Mouse (Mus musculus): ENCODE data around the gene Zcchc4. TPM values are rescaled to one million over a fixed set of nuclear protein-coding genes. Genes with fewer than 3 reads are reported as not detected.
A peak's percentile ranks its signal among the peaks of the same experiment; 100 is the strongest.

The Zcchc4 gene
- total RNA-seq, 2 experiments from 2014 or later: 8.5 to 11.3 TPM

- DNase-seq (ENCODE audit: low spot score in 2 of 2): no peak
Observed at GRCm38 (mm10) chr5:52786556-52787322, 11.5 kb downstream of the Zcchc4 start.

- DNase-seq (ENCODE audit: low spot score in 2 of 2): no peak
Observed at GRCm38 (mm10) chr5:52793230-52793629, 18.0 kb downstream of the Zcchc4 start.

- no peak for DNase-seq (ENCODE audit: low spot score in 2 of 2)
Observed at GRCm38 (mm10) chr5:52794109-52794508, 18.9 kb downstream of the Zcchc4 start.

- DNase-seq (ENCODE audit: low spot score in 2 of 2): no peak
Observed at GRCm38 (mm10) chr5:52799274-52799985, 24.2 kb downstream of the Zcchc4 start.

GRCm38 (mm10) chr5:52805801-52806200 lies 30.6 kb downstream of the Zcchc4 start:
- no peak for DNase-seq (ENCODE audit: low spot score in 2 of 2)

- no peak for DNase-seq (ENCODE audit: low spot score in 2 of 2)
Observed at GRCm38 (mm10) chr5:52806349-52806748, 31.1 kb downstream of the Zcchc4 start.

GRCm38 (mm10) chr5:52807030-52807429 lies 31.8 kb downstream of the Zcchc4 start:
- DNase-seq (ENCODE audit: low spot score in 2 of 2): no peak

GRCm38 (mm10) chr5:52810446-52810845 lies 35.2 kb downstream of the Zcchc4 start:
- no peak for DNase-seq (ENCODE audit: low spot score in 2 of 2)

GRCm38 (mm10) chr5:52811056-52811455 lies 35.8 kb downstream of the Zcchc4 start:
- no peak for DNase-seq (ENCODE audit: low spot score in 2 of 2)

- peak; percentile 27 to 40 for DNase-seq (ENCODE audit: low spot score in 2 of 2)
Observed at GRCm38 (mm10) chr5:52812456-52812855, 37.2 kb downstream of the Zcchc4 start.

GRCm38 (mm10) chr5:52813312-52813711 lies 38.1 kb downstream of the Zcchc4 start:
- DNase-seq (ENCODE audit: low spot score in 2 of 2): no peak

- DNase-seq (ENCODE audit: low spot score in 2 of 2): no peak
Observed at GRCm38 (mm10) chr5:52818676-52819075, 43.5 kb downstream of the Zcchc4 start.

GRCm38 (mm10) chr5:52821691-52822090 lies 46.5 kb downstream of the Zcchc4 start:
- DNase-seq (ENCODE audit: low spot score in 2 of 2): peak; percentile 59 to 70

- DNase-seq (ENCODE audit: low spot score in 2 of 2): no peak
Observed at GRCm38 (mm10) chr5:52827923-52828322, 52.7 kb downstream of the Zcchc4 start.

GRCm38 (mm10) chr5:52833005-52833404 lies 57.8 kb downstream of the Zcchc4 start:
- DNase-seq (ENCODE audit: low spot score in 2 of 2): no peak

GRCm38 (mm10) chr5:52833761-52834274 lies 58.6 kb downstream of the Zcchc4 start, which contains the start of gene Anapc4:
Anapc4 (plus strand) TSS chr5:52834012.
- DNase-seq (ENCODE audit: low spot score in 2 of 2): peak; percentile 99 to 100

GRCm38 (mm10) chr5:52834386-52834785 lies 59.2 kb downstream of the Zcchc4 start:
- DNase-seq (ENCODE audit: low spot score in 2 of 2): no peak

GRCm38 (mm10) chr5:52844319-52844718 lies 69.1 kb downstream of the Zcchc4 start:
- no peak for DNase-seq (ENCODE audit: low spot score in 2 of 2)

- no peak for DNase-seq (ENCODE audit: low spot score in 2 of 2)
Observed at GRCm38 (mm10) chr5:52855727-52856126, 80.5 kb downstream of the Zcchc4 start.

- DNase-seq (ENCODE audit: low spot score in 2 of 2): no peak
Observed at GRCm38 (mm10) chr5:52864446-52864845, 89.2 kb downstream of the Zcchc4 start.

GRCm38 (mm10) chr5:52865825-52866224 lies 90.6 kb downstream of the Zcchc4 start:
- DNase-seq (ENCODE audit: low spot score in 2 of 2): peak; percentile 7 to 21

Measured in left cerebral cortex, adult 18-20 months (tissue).